Mouse (Mus musculus): Measurements from ENCODE around the gene Nol11.

Gene Nol11

DNA sequence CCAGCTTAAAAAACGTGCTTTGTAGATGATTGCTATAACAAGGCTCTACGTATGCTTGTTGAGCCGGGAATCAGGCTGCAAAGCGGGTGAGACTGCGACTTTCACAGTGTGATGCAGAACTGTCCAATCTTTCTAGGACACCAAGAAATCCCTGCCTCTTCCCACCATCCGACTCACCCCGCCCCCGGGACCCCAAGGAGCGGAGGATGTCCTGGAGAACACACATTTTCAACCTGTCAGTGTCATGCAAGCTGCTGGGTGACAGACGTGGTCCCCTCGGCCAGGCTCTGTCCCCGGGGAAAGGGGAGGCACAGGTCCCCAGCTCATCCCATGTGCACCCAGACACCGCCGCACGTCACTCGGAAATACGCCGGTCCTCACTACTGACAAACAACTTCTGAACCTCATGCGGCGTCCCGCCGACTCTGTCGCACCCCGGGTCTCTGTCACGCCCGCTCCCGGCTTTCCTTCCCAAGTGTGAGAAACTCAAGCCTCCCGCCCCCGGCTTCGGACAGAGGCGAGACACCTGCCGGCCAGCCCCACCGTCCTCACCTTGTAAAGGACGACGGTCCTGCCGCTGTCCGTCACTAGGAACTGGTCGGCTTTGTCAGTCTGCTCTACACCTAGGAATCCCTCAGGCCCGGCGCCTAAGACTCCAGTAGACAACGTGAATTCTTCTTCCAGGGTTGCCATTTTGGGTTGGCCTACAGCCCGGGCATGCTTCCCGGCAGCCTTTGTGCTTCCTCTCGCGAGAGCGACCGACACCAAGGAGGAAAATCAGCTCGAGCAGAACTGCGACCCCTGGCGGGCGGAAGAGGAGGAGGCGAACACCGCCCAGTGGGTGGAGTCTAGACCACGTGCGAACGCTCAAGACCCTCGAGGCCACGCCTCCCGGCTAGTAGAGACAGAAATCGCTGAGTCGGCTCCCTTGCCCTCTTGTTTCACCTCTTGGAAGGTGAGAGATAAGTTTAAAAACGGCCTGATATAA lies at the start of gene Nol11:
Gene Nol11 (minus strand): TSS at position 817 of the 988 bp plus-strand sequence.
- DNase-seq (ENCODE audit: low read depth, low spot score): peak; percentile 98

DNA sequence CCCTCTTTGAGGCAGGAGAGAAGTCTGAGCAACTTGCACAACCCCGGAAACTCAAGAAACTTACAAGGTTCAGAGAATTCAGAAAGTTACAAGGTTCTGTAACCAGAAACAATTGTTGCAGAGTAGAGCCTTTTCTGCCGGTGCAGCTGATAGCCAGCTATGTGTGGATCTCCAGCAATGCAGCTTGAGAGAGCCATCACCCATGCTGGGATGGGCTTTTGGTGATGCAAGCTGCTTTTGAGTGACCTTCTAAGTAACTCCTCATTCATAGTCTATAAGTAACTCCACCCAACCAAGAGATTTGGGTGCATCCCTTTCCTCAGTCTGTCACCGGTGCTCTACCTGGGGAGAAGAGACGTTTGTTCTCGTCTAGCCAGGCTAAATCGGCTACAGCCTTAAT lies 49.3 kb upstream of the Nol11 start:
- DNase-seq (ENCODE audit: low read depth, low spot score): no peak

DNA sequence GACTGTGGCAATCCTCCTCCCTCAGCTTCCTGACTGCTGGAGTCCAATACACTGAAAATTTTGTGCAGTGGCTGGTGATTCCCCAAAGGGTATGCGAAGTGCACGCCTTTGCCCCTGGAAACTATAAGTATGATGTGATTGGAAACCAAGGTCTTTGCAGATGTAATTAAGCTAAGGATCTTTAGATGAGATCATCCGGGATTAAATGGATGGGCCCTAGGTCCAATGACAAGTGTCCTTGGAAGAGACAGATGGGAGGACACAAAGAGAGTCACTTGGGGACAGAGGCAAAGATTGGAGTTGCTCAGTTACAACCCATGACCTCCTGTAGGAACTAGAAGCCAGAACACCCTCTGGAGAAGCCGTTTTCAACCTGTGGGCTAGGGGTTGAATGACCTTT lies 48.4 kb upstream of the Nol11 start:
- DNase-seq (ENCODE audit: low read depth, low spot score): no peak

GRCm38 (mm10) chr11:107233252-107233890 lies 44.2 kb upstream of the Nol11 start:
- DNase-seq (ENCODE audit: low read depth, low spot score): no peak

DNA sequence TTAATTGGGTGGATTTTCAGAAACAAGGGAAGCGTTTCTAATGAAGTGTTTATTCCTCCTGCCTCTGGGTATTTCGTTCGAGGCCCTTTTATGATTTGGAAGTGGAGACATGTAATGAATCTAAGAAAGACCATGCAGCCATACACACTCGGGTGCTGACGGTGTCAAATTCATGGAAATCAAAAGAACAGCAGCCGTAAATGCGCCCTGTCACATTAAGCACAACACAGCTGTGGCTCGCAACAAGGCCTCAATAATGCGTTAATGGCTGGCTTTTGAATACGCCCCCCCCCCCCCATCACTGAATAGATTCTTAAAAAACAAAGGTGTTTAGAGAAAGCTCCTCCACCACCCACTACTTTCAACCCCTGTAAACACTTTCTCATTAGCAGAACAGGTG lies 40.9 kb upstream of the Nol11 start:
- DNase-seq (ENCODE audit: low read depth, low spot score): no peak

GRCm38 (mm10) chr11:107226431-107226830 lies 37.2 kb upstream of the Nol11 start:
- no peak for DNase-seq (ENCODE audit: low read depth, low spot score)

DNA sequence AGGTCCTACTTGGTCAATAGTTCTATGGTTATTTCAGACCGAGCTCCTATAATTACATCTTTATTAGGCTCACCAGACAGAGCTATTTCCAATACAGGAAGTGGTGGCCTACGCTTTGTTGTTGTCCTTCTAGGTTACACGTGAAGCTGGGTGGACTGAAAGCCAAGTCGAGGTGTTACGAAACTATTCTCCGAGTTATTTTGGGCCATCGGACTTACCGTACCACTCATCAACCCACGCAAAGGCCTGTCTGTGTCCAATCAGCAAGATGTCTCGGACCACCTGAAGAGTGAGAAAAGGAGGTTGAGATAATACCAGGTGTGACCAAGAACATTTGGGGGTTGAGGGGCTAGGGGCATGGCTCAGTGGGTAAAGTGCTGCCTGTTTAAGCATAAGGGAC lies 36.8 kb upstream of the Nol11 start:
- DNase-seq (ENCODE audit: low read depth, low spot score): no peak

GRCm38 (mm10) chr11:107225301-107225700 lies 36.1 kb upstream of the Nol11 start:
- no peak for DNase-seq (ENCODE audit: low read depth, low spot score)

DNA sequence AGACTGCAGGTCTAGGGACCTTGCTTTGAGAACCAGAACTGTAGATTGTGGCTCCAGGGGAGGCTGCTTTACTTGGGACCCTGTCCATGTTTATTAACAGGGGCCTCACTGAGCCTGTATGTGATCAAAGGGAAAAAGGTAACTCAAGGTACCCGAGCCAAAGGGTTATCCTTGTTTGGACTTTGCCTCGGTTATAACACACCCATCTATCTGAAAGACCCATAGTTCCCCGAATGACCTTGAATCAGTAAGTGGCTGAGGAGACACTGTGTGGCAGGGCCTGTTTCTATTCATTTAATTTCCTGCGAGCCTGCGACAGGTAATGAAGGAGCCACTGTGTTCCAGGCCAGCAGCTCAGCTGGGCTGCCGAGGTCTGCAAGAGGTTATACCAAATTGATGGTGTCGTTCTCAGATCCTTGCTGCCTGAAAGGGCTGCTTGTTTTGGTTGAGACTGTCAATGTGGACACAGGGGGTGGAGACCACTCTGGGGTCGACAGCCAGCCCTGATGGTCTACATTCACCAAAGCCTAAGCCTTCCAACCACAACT lies 34.6 kb upstream of the Nol11 start:
- no peak for DNase-seq (ENCODE audit: low read depth, low spot score)

GRCm38 (mm10) chr11:107223169-107223561 lies 34.0 kb upstream of the Nol11 start:
- DNase-seq (ENCODE audit: low read depth, low spot score): no peak

DNA sequence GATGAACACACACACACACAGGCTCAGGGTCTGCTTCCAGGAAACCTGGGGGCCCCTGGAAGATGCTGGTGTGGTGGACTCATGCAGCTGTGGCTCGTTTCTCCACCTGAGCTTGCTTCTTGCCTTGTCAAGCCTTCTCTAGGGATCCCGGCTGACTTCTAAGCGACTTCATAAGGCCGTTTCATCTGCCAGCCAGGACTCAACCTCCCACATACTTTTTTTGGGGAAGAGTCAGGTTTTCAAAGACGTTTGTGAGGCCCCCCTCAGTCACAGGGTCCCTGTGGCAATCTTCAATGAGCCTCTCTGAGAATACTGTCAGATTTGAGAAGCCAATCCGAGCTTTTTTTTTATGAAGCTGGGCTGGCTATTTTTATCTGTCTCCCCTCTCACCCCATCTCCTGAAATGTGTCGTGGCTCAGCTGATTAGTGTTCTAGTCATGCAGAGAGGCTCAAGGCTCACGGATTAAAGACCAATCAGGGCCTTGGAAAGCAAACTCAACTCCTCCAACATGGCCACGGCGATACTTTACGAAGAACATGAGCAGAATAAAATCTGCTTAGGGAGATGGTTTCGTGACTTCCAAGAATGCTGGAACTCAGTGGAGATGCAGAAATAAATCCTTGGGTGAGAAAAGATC lies 33.5 kb upstream of the Nol11 start:
- no peak for DNase-seq (ENCODE audit: low read depth, low spot score)

DNA sequence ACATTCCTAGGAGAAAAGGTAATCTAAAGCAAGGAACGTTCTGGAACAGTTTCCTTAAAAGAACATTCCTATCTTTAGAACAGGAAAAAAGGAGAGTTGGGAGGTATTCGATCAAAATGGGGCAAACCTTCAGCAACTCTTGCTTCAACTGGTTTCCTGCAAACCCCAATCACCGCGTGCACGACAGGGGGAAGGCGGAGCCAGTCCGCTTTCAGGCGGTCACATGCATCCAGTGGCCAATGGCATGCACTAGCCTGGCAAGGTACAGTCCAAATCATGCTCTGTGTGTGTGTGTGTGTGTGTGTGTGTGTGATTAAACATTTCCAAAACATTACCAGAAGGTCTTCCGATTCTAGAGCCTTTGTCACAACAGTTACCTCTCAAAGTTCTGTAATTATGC lies 25.9 kb upstream of the Nol11 start:
- DNase-seq (ENCODE audit: low read depth, low spot score): no peak

GRCm38 (mm10) chr11:107213745-107214144 lies 24.6 kb upstream of the Nol11 start:
- peak; percentile 39 for DNase-seq (ENCODE audit: low read depth, low spot score)

- no peak for DNase-seq (ENCODE audit: low read depth, low spot score)
Observed at GRCm38 (mm10) chr11:107209818-107210217, 20.6 kb upstream of the Nol11 start.

DNA sequence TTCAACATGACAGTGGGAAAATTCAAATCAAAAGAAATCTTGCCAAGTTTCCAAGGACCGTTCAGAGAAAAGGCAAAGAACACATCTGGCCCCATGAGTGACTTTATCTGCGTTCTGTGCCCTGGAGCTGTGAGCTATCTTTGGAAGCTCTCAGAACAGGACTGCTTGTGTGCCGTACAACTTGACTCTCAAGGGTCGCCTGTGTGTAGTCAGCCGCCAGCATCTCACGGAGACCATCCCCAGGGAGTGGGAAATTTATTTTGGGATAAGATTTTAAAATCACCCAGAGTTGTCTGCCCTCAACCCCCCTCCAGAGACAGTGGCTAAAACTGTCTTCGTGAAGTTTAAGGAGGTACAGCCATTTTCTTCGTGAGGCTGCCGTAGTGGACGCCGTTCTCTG lies 12.6 kb upstream of the Nol11 start:
- DNase-seq (ENCODE audit: low read depth, low spot score): no peak

- no peak for DNase-seq (ENCODE audit: low read depth, low spot score)
Observed at GRCm38 (mm10) chr11:107199281-107199680, 10.1 kb upstream of the Nol11 start.

GRCm38 (mm10) chr11:107195334-107195733 lies 6.2 kb upstream of the Nol11 start:
- no peak for DNase-seq (ENCODE audit: low read depth, low spot score)

DNA sequence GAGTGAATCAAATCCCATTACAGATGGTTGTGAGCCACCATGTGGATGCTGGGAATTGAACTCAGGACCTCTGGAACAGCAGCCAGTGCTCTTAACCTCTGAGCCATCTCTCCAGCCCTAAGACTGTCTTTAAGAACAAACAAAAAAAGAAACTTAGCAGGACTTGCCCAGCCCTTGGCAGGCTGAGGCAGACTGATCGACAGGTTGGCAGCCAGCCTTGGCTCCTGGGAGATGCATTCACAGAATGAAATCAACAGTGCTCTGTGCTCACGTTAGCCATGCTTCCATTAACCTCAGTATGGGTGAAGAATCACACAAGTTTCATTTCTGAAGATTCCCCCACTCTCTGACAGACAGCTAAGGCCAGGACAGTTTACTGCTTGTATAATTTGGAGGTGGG lies 1.2 kb upstream of the Nol11 start:
- DNase-seq (ENCODE audit: low read depth, low spot score): no peak

DNA sequence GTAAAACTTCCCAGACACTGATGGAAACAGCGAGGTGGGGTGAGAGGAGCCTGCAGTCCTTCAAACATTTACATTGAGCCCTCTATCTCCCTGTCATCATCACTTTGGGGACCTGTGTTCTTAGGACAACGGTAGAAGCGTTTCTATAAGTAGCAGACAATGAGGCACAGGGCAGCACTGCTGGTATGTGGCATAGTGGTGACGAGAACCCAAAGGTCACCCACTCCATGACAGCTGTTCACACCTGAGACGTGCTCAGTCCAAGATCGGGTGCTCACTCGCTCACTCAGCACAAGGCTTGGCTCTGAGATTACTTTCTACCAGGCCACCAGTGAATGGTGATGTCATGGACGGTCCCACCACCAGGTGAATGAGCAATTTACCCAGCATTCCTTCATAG lies 5.4 kb downstream of the Nol11 start:
- DNase-seq (ENCODE audit: low read depth, low spot score): no peak

- DNase-seq (ENCODE audit: low read depth, low spot score): no peak
Observed at GRCm38 (mm10) chr11:107161215-107161614, 28.0 kb downstream of the Nol11 start.

GRCm38 (mm10) chr11:107159034-107159433 lies 30.1 kb downstream of the Nol11 start:
- no peak for DNase-seq (ENCODE audit: low read depth, low spot score)

DNA sequence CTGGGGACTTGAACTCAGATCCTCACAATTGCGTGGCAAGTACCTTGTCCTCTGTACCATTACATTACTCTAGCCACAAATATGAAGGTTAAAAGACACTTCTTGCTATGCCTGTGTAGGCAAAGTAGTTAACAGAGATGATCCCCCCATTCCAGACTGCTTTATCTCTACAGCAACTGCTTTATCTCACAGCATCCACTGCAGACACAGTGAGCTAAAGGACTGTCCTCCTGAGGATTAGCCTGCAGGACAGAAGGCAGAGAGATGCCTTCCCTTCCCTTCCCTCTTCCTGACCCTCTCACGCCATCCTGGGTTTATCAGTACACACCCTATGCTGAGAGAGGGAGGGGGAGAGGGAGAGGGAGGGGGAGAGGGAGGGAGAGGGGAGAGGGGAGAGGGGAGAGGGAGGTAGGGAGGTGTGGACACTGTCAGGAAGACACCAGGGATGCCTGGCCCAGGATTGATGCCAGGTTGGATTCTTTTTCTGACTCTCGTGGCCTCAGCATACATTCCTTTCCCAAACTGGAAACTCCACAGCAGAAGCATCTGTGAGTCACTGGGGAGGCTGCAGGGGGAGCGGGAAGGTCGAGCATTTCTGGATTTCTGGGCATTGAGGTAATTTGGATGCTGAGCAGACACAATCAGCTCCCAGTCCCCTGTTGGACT lies 32.1 kb downstream of the Nol11 start:
- DNase-seq (ENCODE audit: low read depth, low spot score): no peak
